Mouse (Mus musculus) MEL (cell line): Measurements from ENCODE around the gene Atp5d.

Experiments used
- CHD1 ChIP-seq: IDR thresholded peaks from 2 replicates; pipeline ENCODE4 v1.6.1; 2012; ENCODE audit warnings: low read depth, mild to moderate bottlenecking, inconsistent platforms, low read length, improper control_type of control experiment
- CTCF ChIP-seq, 3 experiments: IDR thresholded peaks in 2 of 3; conservative IDR thresholded peaks in 1 of 3; 2 replicates each; pipeline ENCODE4 v1.5.1; 2011 to 2012; ENCODE audit warnings: low read length in 3 of 3, low read depth in 2 of 3, mild to moderate bottlenecking in 2 of 3, improper control_type of control experiment in 1 of 3, inconsistent platforms in 1 of 3, mixed read lengths in 1 of 3, moderate library complexity in 1 of 3; ENCODE audit not compliant: control insufficient read depth in 1 of 3, insufficient read depth in 1 of 3, poor library complexity in 1 of 3, severe bottlenecking in 1 of 3
- MXI1 ChIP-seq: IDR thresholded peaks from 2 replicates; pipeline ENCODE4 v1.6.1; 2011; ENCODE audit warnings: mild to moderate bottlenecking, low read depth, low read length, improper control_type of control experiment
- POLR2A ChIP-seq, 2 experiments: IDR thresholded peaks; 2 replicates each; pipeline ENCODE4 v1.6.1; 2011 to 2012; ENCODE audit warnings: low read length in 2 of 2, mild to moderate bottlenecking in 2 of 2, control low read depth in 1 of 2, improper control_type of control experiment in 1 of 2, low read depth in 1 of 2, moderate library complexity in 1 of 2; ENCODE audit not compliant: control insufficient read depth in 1 of 2, insufficient read depth in 1 of 2, poor library complexity in 1 of 2
- TAL1 ChIP-seq: IDR thresholded peaks from 2 replicates; pipeline ENCODE4 v1.6.1; 2012; ENCODE audit warnings: mild to moderate bottlenecking, inconsistent platforms, low read length, moderate library complexity, mixed read lengths
- USF1 ChIP-seq: IDR thresholded peaks from 2 replicates; pipeline ENCODE4 v1.6.1; 2014; ENCODE audit warnings: low read depth, mild to moderate bottlenecking, inconsistent platforms, low read length, improper control_type of control experiment, moderate library complexity
- ZKSCAN1 ChIP-seq: IDR thresholded peaks from 2 replicates; pipeline ENCODE4 v1.6.1; 2012; ENCODE audit warnings: low read depth, mild to moderate bottlenecking, inconsistent platforms, low read length, improper control_type of control experiment, moderate library complexity
- ZMIZ1 ChIP-seq: IDR thresholded peaks from 2 replicates; pipeline ENCODE4 v1.6.1; 2012; ENCODE audit warnings: low read depth, mild to moderate bottlenecking, inconsistent platforms, low read length, improper control_type of control experiment, moderate library complexity
- ZNF384 ChIP-seq: IDR thresholded peaks from 2 replicates; pipeline ENCODE4 v1.6.1; 2012; ENCODE audit warnings: low read depth, mild to moderate bottlenecking, inconsistent platforms, low read length, improper control_type of control experiment

- TF ChIP-seq MXI1: no peak
- TF ChIP-seq TAL1: no peak
- TF ChIP-seq ZNF384: no peak
- no peak for TF ChIP-seq CHD1
- 0 out of 6 replicates have a peak, but pooled peaks of 1 of the 3 experiments have one; percentile 14 for TF ChIP-seq CTCF (IDR thresholded peaks at IDR 0.05 in 2 of 3, conservative IDR thresholded peaks at IDR 0.05 in 1 of 3; ENCODE audit: control insufficient read depth in 1 of 3, insufficient read depth in 1 of 3, low read depth in 2 of 3, low read length in 3 of 3, poor library complexity in 1 of 3, severe bottlenecking in 1 of 3)
- no peak for TF ChIP-seq ZMIZ1
- no peak for TF ChIP-seq USF1
- TF ChIP-seq ZKSCAN1: no peak
- no peak for TF ChIP-seq POLR2A (IDR thresholded peaks at IDR 0.05; ENCODE audit: control insufficient read depth in 1 of 2, insufficient read depth in 1 of 2, low read depth in 1 of 2, low read length in 2 of 2, poor library complexity in 1 of 2)
These were observed 12.1 kb downstream of the Atp5d start for GRCm38 (mm10) chr10:80150226-80151210.
